ENCODE assay signal across 11 mouse cellular contexts in the genomic region with DNA sequence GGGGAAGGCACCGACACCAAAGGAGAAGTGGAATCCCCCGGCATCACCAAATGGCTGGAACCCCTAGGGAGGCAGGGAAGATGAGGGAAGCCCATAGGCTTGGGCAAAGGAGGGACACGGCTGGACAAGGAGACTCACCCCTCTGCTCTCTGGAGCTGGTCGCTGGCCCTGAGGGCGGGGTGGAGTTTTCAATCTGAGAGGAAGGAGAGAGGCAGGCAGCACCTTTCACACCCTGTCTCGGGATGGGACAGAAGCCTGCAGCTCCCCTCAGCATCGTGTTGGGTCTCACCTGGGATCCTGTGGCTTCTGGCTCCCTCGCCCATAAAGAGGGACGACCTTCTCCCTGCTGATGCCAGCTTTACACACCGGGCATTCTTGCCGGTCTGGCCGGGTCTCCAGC. TPM values are rescaled to one million over a fixed set of nuclear protein-coding genes. Genes with fewer than 3 reads are reported as not detected.
DNase-seq lines count a peak whose midpoint lies in the region; ATAC-seq and TF ChIP-seq lines count a peak whose summit lies in the region.
"Had no signal": no experiment of that assay in that cellular context is flagged by ENCODE, and none has a peak within 500 bp of the region (broad histone marks: within the 10 kb centered on the region; RNA-seq: fewer than 3 reads in every experiment).

No protein-coding gene starts in this region.

- no peak overlapping the region for H3K4me3 ChIP-seq in lung, adult 2 months (replicated peaks; ENCODE audit: extremely low read depth, low read depth, low read length)
- H3K4me3 ChIP-seq in hindbrain, embryonic 11.5 days (ENCODE audit: low read depth, low read length): peak overlapping the region; percentile 56; the same call in 1 of the 2 replicates
- H3K4me3 ChIP-seq in midbrain, embryonic 12.5 days: no peak overlapping the region

- H3K9me3 ChIP-seq in hindbrain, embryonic 11.5 days (ENCODE audit: control insufficient read depth, low read length): no peaks in the 10 kb centered on the region
- H3K9me3 ChIP-seq in midbrain, embryonic 12.5 days: no peaks in the 10 kb centered on the region

- H3K4me1 ChIP-seq in lung, adult 2 months (ENCODE audit: control insufficient read depth, insufficient read depth, low read length): peaks cover 11% of the 10 kb centered on the region
- H3K4me1 ChIP-seq in hindbrain, embryonic 11.5 days (replicated peaks; ENCODE audit: control insufficient read depth, insufficient read depth, low read length): peaks cover 13% of the 10 kb centered on the region
- H3K4me1 ChIP-seq in midbrain, embryonic 12.5 days: peaks cover 40% of the 10 kb centered on the region

- no peaks in the 10 kb centered on the region for H3K27me3 ChIP-seq in hindbrain, embryonic 11.5 days (ENCODE audit: control insufficient read depth, insufficient read depth, low read length)
- H3K27me3 ChIP-seq in midbrain, embryonic 12.5 days: no peaks in the 10 kb centered on the region
- H3K27me3 ChIP-seq: Patski had no signal

- TF ChIP-seq POLR2A in lung, adult 2 months (IDR thresholded peaks at IDR 0.05; ENCODE audit: borderline replicate concordance, extremely low read depth, low read depth, low read length): peak; percentile 9; the same call in 1 of the 2 replicates

- WGBS in lung, adult 2 months: 69% methylated on average over 12 of the region's 12 CpGs
- WGBS in hindbrain, embryonic 11.5 days: 87% methylated on average over 12 of the region's 12 CpGs
- 90% methylated on average over 12 of the region's 12 CpGs for WGBS in midbrain, embryonic 12.5 days

- H3K9ac ChIP-seq in hindbrain, embryonic 11.5 days (ENCODE audit: low read depth, low read length): no peak overlapping the region
- peak overlapping the region; percentile 72; the same call in 1 of the 2 replicates for H3K9ac ChIP-seq in midbrain, embryonic 12.5 days (replicated peaks)

- peaks cover 6% of the 10 kb centered on the region for H3K36me3 ChIP-seq in hindbrain, embryonic 11.5 days (ENCODE audit: control insufficient read depth, insufficient read depth, low read length)
- peaks cover 24% of the 10 kb centered on the region for H3K36me3 ChIP-seq in midbrain, embryonic 12.5 days

- no peak overlapping the region for H3K27ac ChIP-seq in hindbrain, embryonic 11.5 days (ENCODE audit: low read depth, low read length)
- H3K27ac ChIP-seq in midbrain, embryonic 12.5 days (replicated peaks): no peak overlapping the region
- H3K27ac ChIP-seq: macrophage had no signal

- peak; percentile 38 for DNase-seq in cerebellum, adult 8-10 months
- DNase-seq in cerebellum, postnatal 25 days: no peak
- no peak for DNase-seq in lung, adult 2 months
- DNase-seq in lung, postnatal 10 days: no peak
- no peak for DNase-seq in hindbrain, embryonic 11.5 days (ENCODE audit: low spot score)
- no peak for DNase-seq in ovary, postnatal 36 days (ENCODE audit: low spot score)
- DNase-seq in cerebellum, postnatal 14 days: no peak
- DNase-seq: heart, adult 11 months had no signal

- peak overlapping the region; percentile 80; the same call in 1 of the 2 replicates for H3K4me2 ChIP-seq in hindbrain, embryonic 11.5 days (replicated peaks; ENCODE audit: low read depth, low read length)
- H3K4me2 ChIP-seq in midbrain, embryonic 12.5 days (replicated peaks): peak overlapping the region; percentile 71

- no peak for ATAC-seq in hindbrain, embryonic 11.5 days (ENCODE audit: low FRiP score)
- ATAC-seq in midbrain, embryonic 12.5 days (ENCODE audit: low FRiP score, low read depth): no peak
- ATAC-seq: Patski had no signal

- no peak for TF ChIP-seq CTCF in lung, adult 2 months (IDR thresholded peaks at IDR 0.05; ENCODE audit: insufficient read depth, low read length)

RNA-seq across cellular contexts. Expression of a gene that starts 1.7 kb away (rescaled TPM):
- polyA plus RNA-seq in lung, adult 2 months (2012; rRNA removed): 52.0 and 83.7 TPM in 2 replicates
- 175 and 182 TPM in 2 replicates for polyA plus RNA-seq in hindbrain, embryonic 11.5 days (2014; fragmentation: Nextera tagmentation; extraction: Ambion mirVana)
- polyA plus RNA-seq in midbrain, embryonic 12.5 days (2016; fragmentation: Nextera tagmentation; extraction: Ambion mirVana): 240 and 243 TPM in 2 replicates

RNA-seq across cellular contexts. Expression of a gene that starts 2.3 kb away (rescaled TPM):
- 172 TPM in 2 replicates for polyA plus RNA-seq in lung, adult 2 months (2012; rRNA removed)
- 73.8 and 81.2 TPM in 2 replicates for polyA plus RNA-seq in hindbrain, embryonic 11.5 days (2014; fragmentation: Nextera tagmentation; extraction: Ambion mirVana)
- 82.8 and 86.2 TPM in 2 replicates for polyA plus RNA-seq in midbrain, embryonic 12.5 days (2016; fragmentation: Nextera tagmentation; extraction: Ambion mirVana)

RNA-seq across cellular contexts. Expression of a gene that starts 4.1 kb away (rescaled TPM):
- 1,792 and 1,921 TPM in 2 replicates for polyA plus RNA-seq in lung, adult 2 months (2012; rRNA removed)
- 1.7 and 2.2 TPM in 2 replicates for polyA plus RNA-seq in hindbrain, embryonic 11.5 days (2014; fragmentation: Nextera tagmentation; extraction: Ambion mirVana)
- polyA plus RNA-seq in midbrain, embryonic 12.5 days (2016; fragmentation: Nextera tagmentation; extraction: Ambion mirVana): 2.2 and 2.3 TPM in 2 replicates

RNA-seq across cellular contexts. Expression of a gene that starts 10.7 kb away (rescaled TPM):
- 87.8 and 88.3 TPM in 2 replicates for polyA plus RNA-seq in lung, adult 2 months (2012; rRNA removed)
- 16.6 and 17.3 TPM in 2 replicates for polyA plus RNA-seq in hindbrain, embryonic 11.5 days (2014; fragmentation: Nextera tagmentation; extraction: Ambion mirVana)
- polyA plus RNA-seq in midbrain, embryonic 12.5 days (2016; fragmentation: Nextera tagmentation; extraction: Ambion mirVana): 20.8 and 22.5 TPM in 2 replicates

RNA-seq across cellular contexts. Expression of a gene that starts 12.2 kb away (rescaled TPM):
- 32.2 and 35.6 TPM in 2 replicates for polyA plus RNA-seq in lung, adult 2 months (2012; rRNA removed)
- polyA plus RNA-seq in hindbrain, embryonic 11.5 days (2014; fragmentation: Nextera tagmentation; extraction: Ambion mirVana): 3.2 and 5.9 TPM in 2 replicates
- polyA plus RNA-seq in midbrain, embryonic 12.5 days (2016; fragmentation: Nextera tagmentation; extraction: Ambion mirVana): 2.9 and 3.3 TPM in 2 replicates

Comparison
In these comparisons a context has a peak if more than half of its experiments do, and no peak if none do; other contexts are left out.
1. RNA of a gene that starts 4.1 kb away (polyA plus RNA-seq): 1,792 to 1,921 TPM in lung, adult 2 months; 2.2 to 2.3 TPM in midbrain, embryonic 12.5 days and 1.7 to 2.2 TPM in hindbrain, embryonic 11.5 days; every median in the first group is over 100 times any median in the second.